Mouse (Mus musculus) embryonic fibroblast, embryonic 13.5 days (primary cell): ENCODE measurements at regions not wholly inside any gene's neighbourhood (a gene's known extent, or its start where the extent isn't known, plus 50 kb on each side); places are given as distances from the start of the nearest gene placed in this dataset.

Source experiments
- CTCF ChIP-seq: IDR thresholded peaks from 2 replicates; pipeline ENCODE4 v1.5.1; 2011; ENCODE audit warnings: mild to moderate bottlenecking, control low read depth, low read length, moderate library complexity, borderline replicate concordance; ENCODE audit not compliant: insufficient read depth
- POLR2A ChIP-seq: IDR thresholded peaks from 2 replicates; pipeline ENCODE4 v1.6.1; 2011; ENCODE audit warnings: low read depth, mild to moderate bottlenecking, control low read depth, low read length, moderate library complexity

DNA sequence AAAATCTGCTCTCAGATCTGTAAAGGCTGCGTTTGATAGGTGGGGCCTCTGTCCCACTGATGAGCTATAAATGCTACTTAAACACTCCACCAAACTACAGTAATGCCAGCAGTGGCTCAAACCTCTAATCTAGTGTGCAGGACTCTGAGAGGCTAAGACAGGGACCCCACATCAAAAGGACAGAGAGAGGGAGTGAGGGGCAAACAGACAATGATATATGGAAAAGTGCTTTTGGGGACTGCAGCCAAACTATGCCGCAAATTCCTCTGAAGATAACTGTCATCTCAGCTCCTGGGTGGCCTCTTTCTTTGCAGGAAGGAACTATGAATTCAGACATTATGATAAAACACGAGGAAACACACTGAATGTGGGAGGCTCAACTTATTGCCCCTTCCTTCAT, 138.9 kb upstream of the Ddit4l start:
- TF ChIP-seq CTCF (no peak), POLR2A (no peak)
